ENCODE assay signal across 12 mouse cellular contexts in genomic region chr7:64535269-64535668, GRCm38 (mm10).
"Had no signal": no experiment of that assay in that cellular context is flagged by ENCODE, and none has a peak within 500 bp of the region (broad histone marks: within the 10 kb centered on the region; RNA-seq: fewer than 3 reads in every experiment).

No protein-coding gene starts in this region.

- DNase-seq: kidney, adult 9 months; layer of hippocampus, postnatal 36 days; liver, embryonic 13.5 days; lung, adult 2 months; lung, postnatal 14 days; lung, postnatal 4 days; midbrain, embryonic 14.5 days; right cerebral cortex, adult 18-20 months; right cerebral cortex, postnatal 14 days; spleen, adult 18-20 months; thymus, adult 18-20 months; thymus, postnatal 36 days had no signal
